Mouse (Mus musculus) brain, adult 2 months (tissue): ENCODE measurements around the gene Stat5a.
A peak's percentile ranks its signal among the peaks of the same experiment; 100 is the strongest.

ENCODE experiments used
- DNase-seq: peaks from one replicate; pipeline ENCODE4 v3.0.0; 2011; ENCODE audit warnings: low read depth, low spot score

The Stat5a gene

DNA sequence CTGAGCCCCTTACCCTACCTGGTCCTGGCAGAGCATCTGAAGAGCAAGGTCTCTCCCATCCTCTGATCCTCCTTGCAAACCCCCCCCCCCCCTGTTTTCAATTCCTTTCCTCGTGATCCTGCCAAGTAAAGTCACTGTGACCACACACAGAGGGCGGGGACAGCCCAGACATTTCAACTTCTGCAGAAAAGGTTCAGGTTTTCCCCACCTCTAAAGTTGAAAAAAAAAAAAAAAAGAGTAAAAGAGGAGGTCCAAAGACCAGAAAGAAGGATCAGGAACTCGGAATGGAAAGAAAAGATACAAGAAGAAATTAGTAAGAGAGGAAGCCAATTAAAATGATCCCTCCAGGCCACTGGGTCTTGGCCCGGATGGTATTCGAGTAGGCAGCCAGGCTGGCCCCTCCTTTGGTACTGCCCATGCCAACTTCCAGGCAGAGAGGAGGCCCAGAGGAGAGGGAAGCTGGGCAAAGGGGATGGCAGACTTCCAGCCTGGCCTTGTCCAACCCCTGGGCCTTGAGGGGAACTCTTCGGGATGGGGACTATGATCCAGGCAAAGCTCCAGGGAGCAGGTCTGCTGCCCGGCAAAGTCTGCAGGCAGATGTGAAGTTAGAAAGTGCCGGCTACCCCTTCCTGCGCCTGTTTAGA, at the start of gene Stat5a:
Gene Stat5a, plus strand, starts transcription at position 417 of the 644 bp plus-strand sequence.
- peak; percentile 53 for DNase-seq

DNA sequence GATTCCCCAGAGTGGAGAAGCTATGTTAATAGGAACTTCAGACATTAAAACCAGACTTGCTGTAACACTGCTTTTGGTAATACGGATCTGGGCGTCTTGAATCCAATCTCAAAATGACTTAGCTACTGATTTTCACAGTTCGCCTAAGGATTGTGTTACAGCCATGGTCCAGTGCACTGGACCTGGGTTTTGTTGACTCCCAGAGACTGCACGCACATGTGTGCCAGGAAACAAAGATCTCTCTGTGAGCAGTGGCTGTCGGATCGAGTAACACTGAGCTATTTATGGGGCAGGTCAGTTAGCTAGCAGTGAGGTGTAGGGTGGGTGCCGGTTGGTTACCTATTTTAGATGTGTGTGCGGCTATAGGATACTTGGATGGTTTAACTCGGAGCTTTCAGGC, 48.6 kb upstream of the Stat5a start:
- DNase-seq: no peak

DNA sequence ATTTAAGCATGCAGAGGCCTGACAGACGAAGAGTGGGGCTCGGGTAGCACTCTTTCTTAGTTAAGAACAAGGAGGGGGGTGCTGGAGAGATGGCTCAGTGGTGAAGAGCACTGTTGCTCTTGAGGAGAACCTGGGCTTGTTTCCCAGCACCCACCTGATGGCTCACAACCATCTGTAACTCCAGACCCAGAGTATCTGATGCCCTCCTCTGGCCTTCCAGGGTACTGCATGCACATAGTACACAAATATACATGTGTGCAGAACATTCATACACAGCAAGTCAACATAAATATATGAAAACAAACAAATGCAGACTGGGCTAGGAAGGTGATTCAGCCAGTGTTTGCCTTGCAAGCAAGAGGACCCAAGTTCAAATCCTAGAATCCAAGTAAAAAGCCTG, 48.0 kb upstream of the Stat5a start:
- DNase-seq: no peak

DNA sequence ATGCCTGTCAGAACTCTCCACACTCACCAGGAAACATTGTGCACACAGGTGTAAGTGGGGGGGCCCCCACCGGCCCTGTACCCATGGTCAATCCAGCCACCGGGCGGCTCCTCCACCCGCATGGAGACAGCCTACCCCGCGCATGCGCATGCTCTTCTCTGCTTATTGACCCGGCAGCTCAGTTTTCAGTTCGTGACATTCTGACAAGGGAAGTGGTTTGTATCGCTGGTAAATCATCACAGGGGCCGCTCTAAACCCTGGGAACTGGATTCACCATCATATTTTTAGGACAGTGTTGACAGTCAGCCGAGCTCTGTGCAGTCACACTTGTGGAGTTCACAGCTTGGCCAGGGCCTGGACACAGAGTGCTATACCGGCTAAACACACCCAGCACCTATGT, 44.7 kb upstream of the Stat5a start:
- no peak for DNase-seq

DNA sequence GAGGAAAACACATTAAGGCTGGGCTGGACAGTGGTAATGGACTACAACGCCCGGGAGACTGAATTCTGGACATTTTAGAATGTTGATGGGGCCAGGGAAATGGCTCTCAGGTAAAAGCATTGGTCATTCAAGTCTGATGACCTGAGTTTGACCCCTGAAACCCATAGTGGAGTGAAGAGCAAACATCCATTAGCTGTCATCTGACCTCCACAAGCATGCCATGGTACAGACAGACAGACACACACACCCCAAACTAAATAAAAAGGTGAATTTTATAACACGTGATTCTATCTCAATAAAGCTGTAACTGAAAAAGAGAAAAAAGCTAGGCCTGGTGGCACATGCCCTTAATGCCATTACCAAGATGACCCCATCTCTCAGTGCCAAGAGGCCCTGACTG, 42.8 kb upstream of the Stat5a start:
- DNase-seq: no peak

DNA sequence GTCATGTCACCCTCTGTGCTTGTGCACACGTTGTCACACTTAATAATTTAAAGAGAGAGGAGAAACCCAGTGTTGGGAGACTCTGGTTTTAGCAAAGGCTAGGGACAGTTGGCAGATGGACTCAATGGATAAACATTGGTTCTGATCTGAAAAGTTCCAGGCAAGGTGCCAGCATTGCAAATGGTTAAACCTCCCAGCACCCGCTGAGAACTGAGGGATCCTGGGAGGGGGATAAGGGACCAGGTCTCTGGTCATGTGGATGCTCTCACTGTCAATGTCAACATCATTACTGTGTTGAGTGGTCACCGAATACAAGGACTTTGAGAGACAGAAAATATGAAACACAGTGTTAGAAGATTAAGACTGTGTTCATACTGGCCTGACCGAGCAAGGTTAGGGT, 42.4 kb upstream of the Stat5a start:
- DNase-seq: peak; percentile 65

DNA sequence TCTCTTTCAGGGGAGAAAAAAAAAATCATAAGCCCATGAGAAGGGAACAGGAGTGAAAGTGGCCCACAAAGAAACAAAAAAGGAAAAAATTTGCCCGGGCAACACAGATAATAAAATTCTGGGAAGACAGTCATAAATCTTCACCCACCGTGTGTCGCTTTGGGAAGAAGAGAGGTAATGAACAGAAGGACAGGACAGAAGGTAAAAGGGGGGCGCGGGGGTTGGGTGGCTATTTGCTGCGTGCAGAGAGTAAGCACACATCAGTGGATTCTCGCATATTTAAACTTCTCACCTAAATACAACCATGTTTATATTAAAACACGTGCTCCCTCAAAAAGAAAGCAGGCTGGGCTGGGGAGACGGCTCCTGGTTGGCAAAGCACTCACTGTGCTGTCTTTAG, 41.8 kb upstream of the Stat5a start:
- DNase-seq: peak; percentile 81

DNA sequence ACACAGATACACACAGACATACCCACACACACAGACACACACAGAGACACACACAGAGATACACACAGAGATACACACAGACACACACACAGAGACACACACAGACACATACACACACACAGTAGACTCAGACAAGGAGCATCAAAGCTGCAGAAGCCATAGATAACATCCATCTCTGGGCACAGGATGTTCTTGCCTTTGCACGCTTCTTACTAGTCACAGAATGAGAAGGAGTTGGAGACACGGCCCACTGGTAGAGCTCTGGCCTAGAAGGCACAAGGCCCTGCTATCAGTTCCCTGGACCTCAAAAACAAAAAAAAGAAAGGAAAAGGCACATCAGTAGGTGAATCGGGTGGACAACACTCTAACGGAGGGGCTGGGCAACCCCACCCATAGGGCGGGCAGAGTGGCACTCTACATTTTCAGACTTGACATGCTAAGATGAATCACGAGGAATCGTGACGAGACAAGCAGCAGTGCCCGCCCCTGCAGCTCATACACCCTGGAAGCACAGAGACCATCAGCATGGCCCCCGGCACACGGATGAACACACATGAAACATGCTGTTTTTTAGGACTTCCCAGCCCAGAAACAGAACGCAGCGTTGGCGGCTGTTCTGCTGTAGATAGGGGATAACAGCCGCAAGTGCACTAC, 40.7 kb upstream of the Stat5a start:
- no peak for DNase-seq

DNA sequence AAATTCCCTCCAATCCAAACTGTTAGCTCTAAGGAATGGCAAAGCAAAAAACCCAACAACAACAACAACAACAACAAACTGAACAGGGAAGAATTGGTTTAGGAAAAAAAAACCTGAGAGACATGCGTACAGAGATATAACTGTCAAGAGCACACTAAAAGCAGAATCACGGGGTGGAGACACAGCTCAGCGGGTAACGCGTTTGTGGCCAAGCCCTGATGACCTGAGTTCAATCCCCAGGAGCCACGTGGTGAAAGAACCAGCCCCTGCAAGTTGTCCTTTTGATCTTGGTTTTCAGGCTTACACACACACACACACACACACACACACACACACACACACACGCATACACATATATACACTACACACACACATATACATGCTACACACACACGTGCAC, 40.1 kb upstream of the Stat5a start:
- DNase-seq: no peak

DNA sequence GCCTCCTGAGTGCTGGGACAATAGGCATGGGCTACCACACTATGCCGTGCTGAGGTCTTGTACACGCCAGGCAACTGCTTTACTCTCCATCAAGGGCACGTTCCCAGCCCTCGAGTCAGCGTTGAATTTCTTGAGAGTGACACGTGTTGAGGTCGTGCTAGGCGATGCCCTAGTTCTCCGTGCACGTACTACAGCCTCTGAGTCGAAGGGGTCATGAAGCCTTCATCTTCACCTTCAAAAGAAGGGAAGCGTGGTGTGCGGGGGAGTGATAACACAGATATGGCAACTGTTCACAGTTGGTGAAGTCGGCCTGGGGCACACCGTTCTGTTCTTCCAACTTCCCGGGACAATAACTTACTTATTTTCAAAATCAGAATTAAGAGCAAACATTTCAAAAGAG, 39.5 kb upstream of the Stat5a start:
- DNase-seq: no peak

DNA sequence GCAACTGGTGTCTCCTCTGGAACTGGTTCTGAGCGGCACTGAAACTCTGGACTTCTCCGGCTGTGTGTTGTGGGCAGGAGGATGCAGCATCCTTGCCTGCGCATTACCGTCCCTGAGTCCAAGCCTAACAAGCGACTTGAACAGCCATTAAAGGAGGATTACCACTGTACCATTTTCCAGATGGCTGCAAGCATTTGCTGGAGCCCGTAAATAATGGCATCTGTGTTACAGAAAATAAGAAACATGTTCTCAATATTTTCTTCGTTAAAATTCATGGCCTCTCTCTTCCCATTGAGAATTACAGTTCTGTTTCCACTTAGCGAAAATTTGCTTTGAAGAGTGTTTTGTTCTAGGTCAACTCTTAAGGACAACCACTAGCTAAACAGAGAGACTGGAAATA, 39.1 kb upstream of the Stat5a start:
- DNase-seq: no peak

DNA sequence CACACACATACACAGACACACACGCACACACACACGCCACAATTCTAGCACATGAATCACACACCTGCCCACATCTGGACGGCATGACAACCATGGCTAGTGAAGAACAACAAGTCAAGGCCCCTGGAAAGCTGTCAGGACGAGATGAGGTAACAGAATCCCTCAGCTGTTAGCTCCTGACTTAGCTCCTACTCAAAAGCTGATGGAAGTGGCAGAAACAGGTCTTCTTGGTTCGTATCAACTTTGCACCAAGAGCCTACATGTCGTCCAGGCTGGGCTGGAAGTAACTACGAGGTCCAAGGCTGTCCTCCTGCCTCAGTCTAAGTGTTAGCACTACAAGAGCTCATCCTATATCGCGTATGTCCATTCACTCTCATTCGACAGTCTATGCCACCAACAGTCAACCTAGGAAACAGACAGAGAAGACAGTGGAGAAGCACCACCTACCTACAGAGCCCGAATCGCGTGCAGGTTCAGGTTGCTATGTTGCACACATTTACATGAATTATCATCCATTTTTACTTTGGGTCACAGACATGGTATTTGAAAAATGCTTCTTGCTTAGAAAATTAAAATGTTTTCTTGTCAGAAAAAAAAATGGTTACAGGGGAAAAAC, 37.4 kb upstream of the Stat5a start:
- DNase-seq: no peak

DNA sequence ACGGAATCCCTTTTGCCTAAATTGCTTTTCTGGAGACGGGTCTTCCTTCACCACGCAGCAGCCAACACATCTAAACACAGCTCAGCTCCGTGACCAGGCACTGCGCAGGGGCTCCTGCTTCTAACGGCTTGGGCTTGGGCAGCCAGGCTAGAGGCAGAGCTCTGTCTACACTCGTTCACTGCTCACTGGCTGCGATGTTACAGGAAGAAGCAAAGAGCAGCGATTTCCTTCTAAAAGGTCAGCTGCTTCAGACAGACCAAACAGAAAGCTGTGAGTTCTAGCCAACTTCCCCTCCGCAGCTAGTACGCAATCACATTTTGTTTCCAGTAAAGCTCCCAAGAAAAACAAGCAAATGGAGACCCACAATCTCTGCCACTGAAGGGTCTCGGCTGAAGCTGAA, 36.8 kb upstream of the Stat5a start:
- DNase-seq: peak; percentile 60

DNA sequence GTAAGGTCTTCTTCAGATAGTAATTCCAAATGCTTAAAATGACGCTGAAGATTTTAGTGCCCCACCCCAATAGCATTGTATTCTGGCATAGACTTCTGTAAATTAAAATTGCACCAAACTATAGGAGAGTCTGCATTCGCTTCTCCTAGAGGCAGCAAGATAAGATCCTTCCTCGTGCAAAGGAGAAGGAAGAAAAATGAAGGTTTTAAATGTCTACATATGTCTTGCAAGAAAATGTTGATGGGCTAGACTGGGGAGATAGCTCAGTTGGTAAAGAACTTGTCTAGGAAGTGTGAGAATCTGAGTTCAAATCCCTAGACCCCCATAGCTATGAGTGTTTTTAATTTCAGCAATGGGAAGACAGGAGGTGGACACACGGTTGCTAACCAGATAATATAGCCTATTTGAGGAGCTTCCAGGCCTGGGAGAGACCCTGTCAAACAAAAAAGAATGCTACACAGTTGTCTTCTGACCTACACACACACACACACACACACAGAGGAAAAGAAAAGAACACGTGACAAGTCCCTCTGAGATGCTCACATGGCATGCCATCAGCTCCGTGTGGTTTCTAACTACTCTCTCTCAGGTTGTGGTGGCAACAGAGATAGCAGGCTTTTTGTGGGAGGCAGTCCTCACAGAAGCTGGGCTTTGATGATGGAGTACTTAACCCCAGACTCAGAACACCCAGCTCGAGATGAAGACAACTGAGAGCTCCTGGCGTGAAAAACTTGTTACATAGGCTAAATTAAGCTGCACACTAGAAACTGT, 35.4 kb upstream of the Stat5a start:
- DNase-seq: peak; percentile 62

DNA sequence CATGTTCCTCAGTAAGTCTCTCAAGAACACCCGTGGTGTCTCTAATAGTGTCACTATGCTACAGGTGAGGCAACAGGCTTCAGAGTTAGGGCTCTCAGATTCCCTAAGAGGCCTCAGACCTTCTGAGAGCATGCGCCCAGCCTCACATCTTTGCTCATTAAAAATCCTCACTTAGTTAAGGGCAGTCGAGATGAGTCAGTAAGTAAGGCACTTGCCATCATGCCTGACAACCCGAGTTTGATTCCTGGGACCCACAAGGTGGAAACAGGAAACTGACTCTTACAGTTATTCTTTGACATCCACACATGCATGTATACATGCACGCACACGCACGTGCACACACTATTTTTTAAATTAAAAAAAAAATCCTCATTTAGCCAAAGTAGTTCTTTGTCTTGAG, 34.7 kb upstream of the Stat5a start:
- no peak for DNase-seq

DNA sequence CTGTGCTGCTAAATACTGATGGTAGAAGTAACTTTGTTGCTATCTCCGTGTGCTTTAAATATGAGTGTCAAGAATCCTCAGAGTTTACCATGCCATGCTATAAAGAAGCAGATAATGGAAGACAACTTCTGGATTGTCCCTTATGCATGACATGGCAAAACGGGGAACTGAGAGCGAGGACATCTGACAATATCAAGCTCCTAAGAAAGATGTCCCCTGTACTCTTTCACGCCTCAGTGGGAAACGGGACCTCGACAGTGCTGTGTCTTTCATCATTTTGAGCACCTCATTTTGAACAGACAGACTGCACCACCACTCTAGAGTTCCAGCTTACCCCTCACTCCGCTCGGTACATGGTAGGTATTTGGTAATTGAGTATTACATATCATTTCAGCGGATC, 33.7 kb upstream of the Stat5a start:
- DNase-seq: no peak

DNA sequence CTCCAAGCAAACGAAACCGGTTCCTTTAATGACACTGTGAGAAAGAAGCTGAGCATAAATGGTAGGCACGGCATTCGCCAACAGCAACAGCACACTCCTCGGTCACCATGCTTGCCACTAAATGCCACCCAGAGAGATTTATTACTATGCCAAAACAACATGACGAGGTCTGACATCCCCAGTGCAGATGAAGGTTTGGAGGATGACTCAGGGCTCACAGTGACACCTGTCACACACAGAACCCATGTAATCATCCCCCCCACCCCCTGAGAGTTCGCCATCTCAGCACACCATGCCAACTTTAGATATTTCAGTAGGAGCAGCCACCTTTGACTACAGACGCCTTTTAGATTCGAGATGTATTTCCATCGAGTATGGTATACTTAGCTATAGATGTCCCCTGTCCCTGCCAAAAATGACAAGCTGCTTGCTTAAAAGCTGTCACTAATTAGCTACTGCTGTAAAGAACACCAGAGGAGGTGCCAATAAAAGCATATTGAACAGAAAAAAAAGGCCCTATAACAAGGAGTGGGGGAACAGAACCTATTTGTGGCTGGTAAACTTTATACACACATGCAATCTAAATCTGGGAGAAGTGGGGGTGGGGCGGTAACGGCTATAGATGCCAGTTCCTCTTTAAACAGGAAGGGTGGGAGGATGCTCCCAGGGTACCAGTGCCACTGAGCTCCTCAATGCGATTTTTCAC, 32.8 kb upstream of the Stat5a start:
- DNase-seq: peak; percentile 71

DNA sequence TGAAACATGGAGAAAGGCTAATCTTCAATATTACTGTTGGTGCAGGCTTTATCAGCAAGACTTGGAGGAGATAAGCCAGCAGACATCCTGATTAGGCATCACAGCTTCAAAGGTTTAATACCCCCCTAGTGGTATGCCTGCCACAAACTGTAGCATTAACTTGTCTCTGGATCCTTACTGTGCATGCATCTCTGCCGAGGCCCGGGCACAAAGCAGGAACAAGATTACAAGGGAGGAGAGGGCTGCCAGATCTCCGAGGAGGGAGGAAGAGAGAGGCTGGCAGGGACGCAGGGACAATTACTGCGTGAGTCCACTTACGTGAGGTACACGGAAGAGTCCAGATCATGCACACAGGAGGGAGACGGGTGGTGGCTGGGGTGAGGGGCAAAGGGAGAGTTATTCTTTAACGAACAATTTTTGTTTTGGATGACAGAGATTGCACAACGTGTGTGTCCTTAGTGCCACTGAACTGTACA, 30.4 kb upstream of the Stat5a start:
- DNase-seq: peak; percentile 72

DNA sequence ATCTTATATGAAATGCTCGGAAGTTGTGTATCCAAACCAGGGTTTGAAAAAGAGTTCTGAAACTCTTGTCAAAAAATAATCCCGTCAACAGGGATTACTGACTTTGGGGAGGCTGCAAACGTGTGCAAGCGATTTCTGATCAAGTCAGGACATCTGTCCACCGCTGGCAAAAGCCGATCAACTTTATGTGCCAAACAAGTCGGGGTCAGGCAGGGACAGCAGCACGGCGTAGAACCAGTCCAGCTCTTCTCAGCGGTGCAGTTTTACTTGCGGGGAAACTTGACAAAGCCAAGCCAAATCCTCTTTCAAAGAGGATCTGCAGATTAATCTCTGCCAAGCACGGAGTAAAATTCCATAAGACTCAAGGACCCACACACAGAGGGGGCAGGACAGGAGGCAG, 29.5 kb upstream of the Stat5a start:
- no peak for DNase-seq

DNA sequence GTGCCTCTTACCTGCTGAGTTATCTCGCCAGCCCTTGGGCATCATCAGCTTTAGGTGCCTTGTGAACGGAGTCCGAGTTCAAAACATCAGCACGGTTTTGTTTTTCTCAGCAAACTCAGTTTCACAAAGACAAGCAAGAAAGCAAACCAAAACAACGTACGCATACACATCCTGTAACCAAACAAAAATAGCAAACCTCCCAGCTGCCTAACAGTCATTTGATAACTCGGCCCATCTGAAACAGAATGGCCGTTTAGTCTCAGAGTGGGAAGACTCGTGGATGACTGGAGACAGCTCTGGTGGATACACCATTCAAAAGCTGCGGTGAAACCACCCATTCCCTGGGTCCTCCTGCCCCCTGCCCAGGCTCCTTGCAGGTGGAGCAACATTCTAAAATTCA, 27.8 kb upstream of the Stat5a start:
- no peak for DNase-seq

DNA sequence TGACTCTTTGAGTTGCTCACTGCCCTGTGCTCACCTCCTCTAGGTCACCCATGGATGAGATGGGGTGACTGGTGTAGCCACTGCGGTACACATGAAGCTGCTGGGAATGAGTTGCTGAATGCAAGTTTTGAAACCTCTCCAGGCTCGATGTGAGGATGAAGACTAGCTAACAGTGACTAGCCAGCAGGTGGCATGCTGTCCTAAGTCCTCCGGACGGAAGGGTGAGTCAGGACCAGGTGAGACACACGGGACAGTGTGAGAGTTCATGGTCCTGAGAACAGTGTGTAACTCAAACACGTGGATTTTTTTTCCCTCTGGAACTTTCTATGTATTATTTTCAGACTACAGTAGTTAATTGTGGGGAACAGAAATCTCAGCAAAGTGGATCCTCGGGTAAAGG, 25.7 kb upstream of the Stat5a start:
- peak; percentile 34 for DNase-seq
